Mouse (Mus musculus) adrenal gland, adult 18-20 months (tissue): Measurements from ENCODE around the gene Nras. TPM values are rescaled to one million over a fixed set of nuclear protein-coding genes. Genes with fewer than 3 reads are reported as not detected.
A peak's percentile ranks its signal among the peaks of the same experiment; 100 is the strongest.

ENCODE experiments used
- DNase-seq, 2 experiments: peaks; one replicate each; pipeline ENCODE4 v3.0.0; 2021 to 2022; ENCODE audit warnings: low spot score in 2 of 2
- long read RNA-seq, 2 experiments: library from polyadenylated mRNA; stranded (forward); transcript quantifications; one replicate each; pipeline ENCODE4 v2.0.0; 2021
- total RNA-seq, 2 experiments: library from RNA; stranded (reverse); gene quantifications; 1 replicate in 1 of 2; 2 replicates in 1 of 2; pipeline ENCODE4 v1.2.3; 2021

The Nras gene
- 10 to 100 TPM; 49.1 to 49.4 TPM for total RNA-seq
- long read RNA-seq, experiment 1, full-length matches to known transcripts: 11 of 15 reads
- long read RNA-seq, experiment 1, partial matches to known transcripts: 2 of 15 reads
- long read RNA-seq, experiment 1, other reads (novel, unspliced or antisense): 2 of 15 reads
- long read RNA-seq, experiment 2, full-length matches to known transcripts: 9 of 17 reads
- long read RNA-seq, experiment 2, partial matches to known transcripts: 0 of 17 reads
- long read RNA-seq, experiment 2, other reads (novel, unspliced or antisense): 8 of 17 reads

DNA sequence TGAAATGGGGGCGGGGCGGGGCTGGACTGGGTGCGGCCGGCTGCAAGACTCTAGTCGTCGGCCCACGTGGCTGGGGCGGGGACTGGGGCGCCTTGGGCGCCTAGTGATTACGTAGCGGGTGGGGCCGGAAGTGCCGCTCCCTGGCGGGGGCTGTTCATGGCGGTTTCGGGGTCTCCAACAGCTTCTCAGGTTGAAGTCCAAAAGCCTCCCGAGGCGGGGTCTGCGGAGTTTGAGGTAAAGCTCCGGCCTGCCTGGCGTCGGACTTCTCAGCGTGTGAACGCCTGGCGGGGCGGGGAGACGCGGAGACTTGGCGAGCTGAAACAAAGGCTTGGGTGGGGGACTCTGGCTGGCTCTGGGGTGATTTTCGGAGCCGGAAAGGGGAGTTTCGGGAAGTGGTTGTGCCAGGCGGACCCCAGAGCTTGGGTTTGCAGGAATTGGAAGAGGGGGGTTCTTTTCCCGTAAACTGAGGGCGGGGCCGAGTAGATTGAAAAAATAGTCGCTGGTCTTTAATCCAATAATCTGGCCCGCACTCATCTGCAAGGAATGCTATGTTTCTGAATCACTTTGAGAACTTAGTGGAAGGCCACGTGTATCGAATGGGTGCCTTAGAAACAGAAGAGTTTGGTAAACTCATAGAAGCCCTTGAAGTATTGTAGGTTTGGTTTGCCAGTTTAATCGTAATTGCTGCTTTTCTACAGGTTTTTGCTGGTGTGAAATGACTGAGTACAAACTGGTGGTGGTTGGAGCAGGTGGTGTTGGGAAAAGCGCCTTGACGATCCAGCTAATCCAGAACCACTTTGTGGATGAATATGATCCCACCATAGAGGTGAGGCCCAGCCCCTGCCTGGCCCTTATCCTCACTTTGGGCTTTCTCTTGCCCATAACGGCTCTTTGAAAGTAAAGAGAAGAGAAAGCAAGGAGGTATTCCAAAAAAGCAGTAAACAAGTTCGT, at the start of gene Nras:
Gene Nras, plus strand, starts transcription at position 79 of the 951 bp plus-strand sequence.
- DNase-seq: peak; percentile 97

DNA sequence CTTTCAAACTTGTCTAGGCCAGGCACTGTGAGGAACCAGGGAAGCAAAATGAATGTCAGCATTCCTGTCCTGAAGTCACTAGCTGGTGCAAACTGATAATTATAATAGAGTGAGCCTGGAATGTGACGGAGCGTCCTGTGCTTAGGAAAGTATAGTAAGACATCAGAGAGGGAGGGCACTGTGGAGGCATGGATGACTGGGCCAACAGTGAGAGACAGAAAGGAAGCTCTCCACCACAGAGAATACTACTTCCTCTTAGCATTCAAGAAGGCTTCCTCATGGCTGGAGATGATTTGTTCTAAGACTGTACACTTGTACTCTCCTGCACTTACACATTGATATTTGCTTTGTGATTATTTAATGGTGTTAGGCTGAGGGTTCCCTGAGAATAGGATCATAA, 40.7 kb upstream of the Nras start:
- DNase-seq: no peak

DNA sequence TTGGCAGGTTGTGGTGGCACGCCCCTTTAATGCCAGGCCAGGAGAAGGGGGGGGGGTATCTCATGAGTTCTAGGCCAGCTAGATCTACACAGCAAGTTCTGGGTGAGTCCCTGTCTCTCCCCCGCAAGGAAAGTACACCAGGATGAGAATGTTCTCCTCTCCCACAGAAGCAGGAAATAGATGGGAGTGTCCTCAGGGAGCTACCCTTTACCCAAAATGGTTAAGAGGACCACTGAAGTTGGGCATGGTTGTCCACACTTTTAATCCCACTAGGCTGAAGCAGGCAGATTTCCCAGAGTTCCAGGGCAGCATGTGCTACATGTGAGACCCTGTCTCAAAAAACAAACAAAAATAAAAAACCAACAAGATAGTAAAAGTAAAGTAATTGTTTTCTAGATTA, 38.6 kb upstream of the Nras start:
- no peak for DNase-seq

DNA sequence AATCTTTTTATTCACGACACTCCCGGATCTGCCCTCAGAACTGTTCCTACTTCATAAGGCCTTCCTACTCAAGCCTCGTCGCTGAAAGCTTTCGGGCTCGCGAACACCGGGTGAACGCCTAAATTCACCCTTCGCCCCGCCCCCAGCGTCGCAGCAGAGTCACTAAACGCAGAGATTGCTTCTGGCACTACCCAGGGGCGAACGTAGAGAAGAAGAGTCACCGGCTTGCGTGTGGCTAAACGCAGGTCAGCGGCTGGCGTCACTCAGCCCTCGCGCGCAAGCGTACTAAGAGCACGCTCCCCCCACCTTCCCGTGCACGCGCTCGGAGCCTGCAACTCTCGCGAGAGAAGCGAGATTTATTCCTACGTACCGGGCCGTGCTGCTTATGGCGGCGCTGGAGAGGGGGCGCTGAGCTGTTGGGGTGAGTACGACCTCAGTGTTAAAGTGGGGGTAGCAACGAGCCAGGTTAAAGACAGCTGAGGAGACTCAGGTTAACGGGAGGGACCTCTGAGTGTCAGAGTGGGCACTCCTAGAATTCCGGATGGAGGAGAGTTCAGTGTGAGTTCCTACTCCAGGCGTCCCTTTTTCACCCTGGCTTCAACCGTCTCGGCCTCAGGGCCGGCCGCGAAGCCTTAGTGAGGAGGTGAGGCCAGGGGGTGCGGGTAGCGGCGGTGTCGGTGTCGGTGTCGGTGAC, 37.7 kb upstream of the Nras start, which contains the start of gene Csde1:
Gene Csde1, plus strand, starts transcription at position 178 of the 694 bp plus-strand sequence.
- DNase-seq: peak; percentile 95 to 96

DNA sequence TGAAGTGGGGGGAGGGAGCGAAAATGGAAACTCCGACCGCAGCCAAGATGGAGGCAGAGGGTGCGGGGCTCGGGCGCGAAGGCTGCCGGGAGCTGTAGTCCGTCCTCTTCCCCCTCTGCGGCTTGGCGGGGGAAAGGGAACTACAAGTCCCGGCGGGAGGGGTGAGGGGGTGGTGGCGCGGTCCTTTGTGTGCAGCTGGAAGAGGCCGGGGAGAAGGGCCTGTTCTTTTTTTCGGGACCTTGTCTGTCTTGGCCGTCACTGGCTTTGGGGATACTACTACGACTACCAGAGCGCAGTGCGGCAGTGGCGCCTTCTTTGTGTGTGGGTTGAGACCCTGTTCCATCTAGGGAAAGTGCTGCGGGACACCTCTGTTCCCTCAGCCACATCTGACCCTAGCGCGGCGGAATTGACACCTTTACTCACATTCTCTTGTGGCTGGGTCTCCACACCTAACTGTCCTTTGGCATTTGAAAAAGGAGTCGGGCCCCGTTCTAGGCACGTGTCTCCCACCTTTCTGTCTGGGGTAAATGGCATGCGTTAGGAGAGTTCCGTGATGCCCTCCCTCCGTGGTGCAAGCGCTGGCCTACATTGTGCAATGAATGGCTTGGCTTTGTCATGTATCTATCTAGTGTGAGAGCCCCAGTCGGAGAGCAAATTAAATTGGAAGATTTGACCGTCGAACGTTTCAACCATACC, 37.0 kb upstream of the Nras start:
- DNase-seq: peak; percentile 82 to 87

DNA sequence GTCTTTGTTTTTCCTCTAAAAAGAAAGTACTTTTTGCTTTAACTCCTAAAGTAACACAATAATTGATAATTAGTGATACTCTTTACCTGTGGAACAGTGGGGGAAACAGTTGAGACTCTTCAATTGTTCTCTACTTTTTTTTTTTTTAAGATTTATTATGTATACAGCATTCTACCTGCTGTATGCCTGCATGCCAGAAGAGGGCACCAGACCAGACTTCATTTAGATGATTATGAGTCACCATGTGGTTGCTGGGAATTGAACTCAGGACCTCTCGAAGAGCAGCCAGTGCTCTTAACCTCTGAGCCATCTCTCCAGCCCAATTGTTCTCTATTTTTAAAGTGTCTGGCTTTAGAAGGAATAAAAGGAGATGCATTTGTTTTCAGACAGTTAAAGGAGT, 31.9 kb upstream of the Nras start:
- DNase-seq: no peak

DNA sequence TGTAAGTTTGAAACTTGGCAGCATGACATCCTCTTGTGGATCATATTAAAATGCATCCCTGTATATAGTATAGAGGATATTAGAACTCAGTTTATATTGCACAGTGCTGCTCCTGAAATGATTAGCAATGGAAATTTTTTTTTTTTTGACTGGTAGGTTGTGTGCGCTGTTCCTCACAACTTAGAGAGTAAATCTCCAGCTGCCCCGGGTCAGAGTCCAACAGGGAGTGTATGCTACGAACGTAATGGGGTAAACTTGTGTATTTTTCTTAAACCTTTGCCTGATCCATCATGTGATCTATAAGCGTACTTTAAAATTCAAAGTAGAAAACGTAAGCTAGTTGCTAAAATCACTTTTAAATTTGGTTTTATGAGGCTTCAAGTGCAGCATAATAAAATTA, 17.8 kb upstream of the Nras start:
- no peak for DNase-seq

DNA sequence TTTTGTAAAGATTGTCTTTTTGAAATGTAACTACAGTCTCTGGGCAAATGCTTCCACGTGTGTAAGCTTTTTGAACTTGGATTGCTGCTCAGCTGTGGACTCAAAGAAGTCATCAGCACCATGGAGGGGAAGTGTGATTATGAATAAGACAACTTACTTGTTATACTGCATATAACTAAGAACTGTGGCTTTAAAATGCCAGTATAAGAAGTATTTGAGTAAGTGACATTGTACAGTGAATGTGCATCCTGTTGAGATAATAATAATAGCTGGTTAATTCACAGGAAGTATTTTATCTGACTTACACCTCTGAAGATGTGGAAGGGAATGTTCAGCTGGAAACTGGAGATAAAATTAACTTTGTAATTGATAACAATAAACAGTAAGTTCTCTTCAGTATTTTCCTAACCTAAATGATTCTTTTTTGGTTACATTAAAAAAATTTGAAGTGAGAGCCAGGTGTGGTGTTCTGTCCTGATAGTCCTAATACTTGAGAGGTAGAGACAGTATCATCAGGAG, 17.2 kb upstream of the Nras start:
- no peak for DNase-seq

DNA sequence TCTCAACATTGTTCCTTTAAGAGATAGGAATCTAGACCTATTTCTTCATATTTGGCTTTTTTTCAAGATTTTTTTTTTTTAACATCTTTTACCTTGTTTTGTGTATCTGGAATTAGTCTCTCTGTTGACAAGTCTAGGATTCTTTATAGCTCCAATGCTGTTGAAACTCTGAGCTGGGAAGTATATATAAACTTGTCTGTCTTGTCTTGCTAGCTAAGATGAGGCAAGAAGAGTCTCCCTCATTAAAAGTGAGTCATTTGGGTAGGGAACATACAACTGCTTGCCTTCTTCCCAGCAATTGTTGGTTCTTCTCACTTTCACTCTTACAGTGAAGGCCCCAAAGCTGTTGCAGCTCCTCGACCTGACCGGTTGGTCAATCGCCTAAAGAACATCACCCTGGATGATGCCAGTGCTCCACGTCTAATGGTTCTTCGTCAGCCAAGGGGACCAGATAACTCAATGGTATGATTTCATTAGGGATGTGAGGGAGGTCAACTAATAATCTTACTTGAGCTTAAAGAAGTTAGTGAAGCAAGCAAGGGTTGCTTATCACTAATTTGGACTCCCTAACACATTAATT, 2.0 kb upstream of the Nras start:
- DNase-seq: no peak

DNA sequence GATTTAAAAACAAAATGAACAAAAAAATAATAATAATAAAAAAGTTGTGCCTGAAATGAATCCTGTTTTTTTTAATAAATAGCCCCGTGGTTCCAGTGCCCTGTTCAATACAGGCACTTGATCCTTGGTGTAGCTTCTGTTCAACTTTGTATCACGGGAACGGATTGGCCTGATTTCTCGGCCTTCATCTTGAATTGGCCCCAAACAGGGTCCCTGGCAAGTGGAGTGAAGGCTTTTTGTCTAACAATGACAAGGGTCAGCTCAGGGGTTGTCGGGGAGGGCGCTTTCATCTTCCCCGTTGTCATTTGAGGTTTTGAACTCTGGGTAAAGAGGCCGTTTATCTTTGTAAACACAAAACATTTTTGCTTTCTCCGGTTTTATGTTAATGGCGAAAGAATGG, 333 bp upstream of the Nras start:
- no peak for DNase-seq

DNA sequence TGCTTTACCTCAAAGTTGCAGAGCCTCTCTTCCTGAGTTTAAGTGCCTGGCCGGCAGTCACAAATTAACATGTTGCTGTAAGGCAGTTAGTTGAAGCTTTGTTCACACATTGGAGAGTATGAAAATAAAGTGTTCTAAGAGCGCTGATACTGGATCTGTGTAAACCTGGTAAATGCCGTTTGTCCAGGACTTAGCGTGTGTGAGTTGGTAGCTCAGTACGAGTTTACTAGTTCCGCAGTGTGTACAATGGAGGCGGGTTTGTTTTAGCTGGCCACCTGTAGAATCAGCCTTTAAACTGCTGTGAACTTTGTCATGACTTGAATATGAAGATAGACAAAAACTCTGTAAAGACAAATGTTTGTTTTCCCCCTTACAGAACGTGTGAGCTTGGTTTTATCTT, 8.8 kb downstream of the Nras start:
- no peak for DNase-seq

DNA sequence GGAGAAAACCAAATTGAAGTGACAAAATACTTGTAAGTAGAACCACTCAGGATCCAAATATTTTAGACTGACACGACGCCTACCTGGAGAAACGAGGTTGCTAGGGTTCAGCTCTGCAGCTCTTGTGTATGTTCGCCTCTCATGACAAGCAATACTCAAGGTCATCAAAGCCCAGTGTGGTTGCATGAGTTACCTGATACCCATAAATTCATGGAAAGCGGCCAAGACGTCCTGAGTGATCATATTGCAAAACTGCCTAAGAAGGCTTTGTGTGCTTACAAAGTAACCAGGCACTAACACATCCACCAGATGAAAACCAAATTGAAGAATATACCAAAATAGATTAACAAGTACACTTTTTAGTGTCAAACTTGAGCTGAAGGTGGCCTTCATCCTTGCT, 10.9 kb downstream of the Nras start:
- no peak for DNase-seq

DNA sequence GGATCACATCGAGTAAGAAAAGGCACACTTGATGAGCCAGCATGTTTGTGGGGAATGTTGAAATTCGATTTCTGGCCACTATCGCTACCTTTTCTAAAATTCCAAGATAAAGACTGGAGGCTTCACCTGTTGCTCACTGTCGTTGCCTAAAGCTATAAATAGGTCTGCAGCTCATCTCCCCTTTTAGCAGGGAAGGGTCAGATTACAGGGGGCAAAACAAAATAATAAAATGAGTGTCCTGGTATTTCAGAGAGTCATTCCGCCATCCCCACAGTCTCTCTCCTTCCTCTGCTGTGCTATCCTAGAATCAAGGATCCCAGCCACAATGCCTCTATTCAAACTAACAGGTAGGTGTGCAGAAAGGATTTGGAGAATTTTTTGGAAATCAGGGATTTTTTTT, 15.7 kb downstream of the Nras start, which contains the start of gene Ampd1:
Gene Ampd1, plus strand, starts transcription at position 244 of the 400 bp plus-strand sequence.
- no peak for DNase-seq

DNA sequence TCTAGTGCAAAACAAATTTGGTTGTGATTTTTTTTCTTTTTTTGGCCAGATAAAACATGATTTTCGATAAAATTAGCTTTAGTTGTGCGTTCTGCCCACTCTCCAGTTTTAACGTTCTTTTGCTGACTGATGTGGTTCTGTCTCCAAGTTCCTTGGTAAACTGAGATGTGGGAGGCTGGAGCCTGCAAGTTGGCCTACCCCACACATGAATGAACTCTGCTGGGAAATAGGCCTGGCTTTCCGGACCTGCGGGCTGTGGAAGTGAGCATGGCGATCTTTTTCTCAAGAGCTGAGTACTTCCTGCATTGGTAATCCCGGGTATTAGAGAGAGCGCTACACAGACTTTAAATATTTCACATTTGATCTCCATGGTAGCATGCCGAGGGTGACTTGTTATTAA, 17.8 kb downstream of the Nras start:
- DNase-seq: no peak

DNA sequence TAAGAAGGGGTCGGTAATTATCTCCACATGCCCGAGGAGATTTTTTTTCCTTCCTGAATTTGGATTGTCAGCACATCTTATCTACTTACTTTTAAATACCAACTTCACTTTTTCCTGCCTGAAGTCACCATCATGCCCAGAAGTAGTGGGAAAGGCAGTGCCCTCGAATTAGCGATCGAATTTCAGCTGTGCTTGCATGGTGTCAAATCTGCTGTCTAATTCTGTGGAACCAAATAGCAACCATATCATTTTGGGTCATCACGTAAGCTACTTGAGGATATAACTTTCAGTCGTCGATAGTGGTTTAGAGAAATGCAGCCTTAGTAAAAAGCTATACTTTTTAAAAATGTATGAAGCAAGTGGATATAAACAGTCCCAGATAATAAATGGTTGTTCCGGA, 18.4 kb downstream of the Nras start:
- no peak for DNase-seq

DNA sequence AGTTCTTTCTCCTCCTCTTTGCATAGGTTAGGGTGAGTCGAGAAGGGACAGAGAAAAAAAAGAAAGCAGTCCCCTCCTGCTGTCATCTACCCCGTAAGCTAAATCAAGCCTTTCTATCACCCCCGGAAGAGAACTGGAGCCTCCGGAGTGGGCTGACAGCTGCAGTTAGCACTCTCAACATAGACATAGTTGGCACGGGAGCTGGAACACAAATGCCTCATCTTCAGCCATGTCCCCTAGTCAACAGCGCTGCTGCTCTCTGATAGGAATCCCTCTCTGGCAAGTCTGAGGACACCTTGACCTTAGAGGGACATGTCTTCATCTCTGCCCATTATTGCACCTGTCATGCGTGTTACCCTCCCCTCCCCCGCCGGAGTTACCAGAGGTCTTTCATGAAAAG, 21.2 kb downstream of the Nras start:
- DNase-seq: no peak

DNA sequence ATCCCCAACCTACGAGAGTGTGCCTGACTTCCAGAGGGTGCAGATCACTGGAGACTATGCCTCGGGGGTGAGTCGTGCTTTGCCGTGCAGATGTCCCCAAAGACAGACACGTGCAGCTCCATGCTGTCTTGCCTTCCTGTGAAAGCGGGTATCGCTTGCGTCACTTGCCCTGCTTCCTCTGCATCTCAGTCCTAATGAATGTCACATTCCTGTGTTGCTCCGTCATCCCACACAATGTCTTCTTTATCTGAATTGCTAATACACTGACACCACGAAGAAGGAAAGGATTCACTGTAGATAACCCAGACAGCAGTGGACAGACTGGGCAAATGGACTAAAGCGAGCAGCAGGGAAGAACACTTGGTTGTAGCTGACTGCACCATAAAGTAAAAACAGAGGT, 23.0 kb downstream of the Nras start:
- DNase-seq: no peak

DNA sequence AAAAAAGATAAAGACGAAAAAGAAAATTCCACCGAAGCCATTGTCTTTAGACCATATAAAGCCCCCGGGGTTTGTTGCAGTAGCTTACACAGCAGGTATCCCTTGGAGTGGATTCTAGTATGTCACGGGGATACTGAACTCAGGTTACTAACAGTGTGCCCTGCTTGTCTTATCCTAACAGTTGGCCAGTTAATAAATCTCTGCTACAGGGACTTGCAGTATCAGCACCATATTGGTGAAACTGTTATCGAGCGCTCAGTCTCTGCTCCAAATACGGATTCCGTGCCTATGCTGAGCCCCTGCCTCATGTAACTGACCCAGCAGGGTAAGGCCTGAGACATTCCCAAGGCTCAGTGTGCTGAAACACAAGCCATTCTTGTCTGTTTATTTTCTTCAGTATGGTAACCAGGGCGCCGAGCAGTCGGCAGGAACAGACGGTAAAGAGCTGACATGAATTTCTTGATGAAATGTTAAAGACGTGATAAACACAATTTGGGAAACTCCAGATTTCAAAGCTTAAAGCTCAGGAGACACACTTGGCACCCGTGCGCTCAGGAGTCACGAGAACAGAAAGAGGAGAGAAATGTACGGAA, 23.9 kb downstream of the Nras start:
- DNase-seq: no peak

DNA sequence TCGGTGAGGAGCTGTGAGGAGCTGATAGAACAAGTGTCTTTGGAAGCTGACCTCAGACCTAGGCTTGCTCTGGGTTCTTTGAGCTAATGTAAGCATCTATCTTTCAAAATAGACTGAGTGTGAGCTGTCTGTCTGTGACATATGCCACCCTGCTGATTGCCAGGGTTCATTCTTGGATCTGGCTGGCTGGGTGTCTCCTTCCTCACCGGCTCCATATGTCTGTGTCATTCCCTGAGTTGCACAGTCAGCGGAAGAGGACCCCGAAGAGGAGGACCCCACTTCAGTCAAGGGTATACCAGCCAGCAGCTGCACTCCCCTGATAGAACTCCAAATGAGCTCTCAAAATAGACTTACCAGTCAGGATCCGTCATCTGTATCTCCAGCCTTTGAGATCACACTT, 24.7 kb downstream of the Nras start:
- DNase-seq: no peak

DNA sequence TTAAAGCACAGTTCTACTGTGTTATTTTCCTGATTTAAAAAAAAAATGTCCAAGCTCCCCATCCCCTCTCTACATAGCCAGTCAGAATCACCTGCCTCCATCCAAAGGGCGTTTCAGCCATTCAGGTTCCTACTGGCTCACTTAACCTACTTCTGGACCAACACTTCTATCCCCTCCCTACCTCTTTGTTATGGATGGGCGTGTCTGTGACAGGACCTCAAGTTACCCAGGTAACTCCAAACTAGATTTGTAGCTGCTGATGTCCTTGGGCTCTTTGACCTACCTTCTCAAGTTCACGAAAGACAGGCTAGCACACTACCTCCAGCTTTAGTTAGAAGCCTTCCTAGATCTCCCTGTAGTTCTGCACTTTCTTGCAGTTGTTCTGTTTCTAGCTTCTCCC, 27.9 kb downstream of the Nras start:
- DNase-seq: no peak
